In the genomic region with DNA sequence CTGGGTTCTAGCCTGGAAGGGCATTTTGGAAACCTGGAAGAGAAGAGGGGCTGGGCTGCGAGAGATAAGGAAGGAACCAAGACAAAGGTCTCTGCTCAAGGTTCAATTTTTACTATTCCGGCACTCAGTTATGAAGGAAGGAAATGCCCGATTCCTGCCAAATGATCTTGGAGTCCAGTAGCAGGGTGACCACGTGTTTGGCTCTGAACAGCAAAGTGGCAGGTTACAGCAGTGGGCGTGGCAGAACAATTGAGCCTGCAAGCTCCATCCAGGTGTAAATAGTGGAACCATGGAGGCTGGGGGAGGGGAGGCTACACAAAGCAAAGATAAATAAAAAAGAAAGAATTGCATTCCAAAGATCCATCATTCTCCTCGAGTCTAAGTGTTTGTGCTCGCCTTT, we compare ENCODE assay signal across 26 mouse cellular contexts. TPM values are rescaled to one million over a fixed set of nuclear protein-coding genes. Genes with fewer than 3 reads are reported as not detected.
"Had no signal": no experiment of that assay in that cellular context is flagged by ENCODE, and none has a peak within 500 bp of the region (broad histone marks: within the 10 kb centered on the region; RNA-seq: fewer than 3 reads in every experiment).

No protein-coding gene starts in this region.

RNA-seq across cellular contexts. Expression of a gene that starts 43.1 kb away (rescaled TPM):
- polyA plus RNA-seq: heart, embryonic 10.5 days; heart, embryonic 11.5 days; heart, embryonic 12.5 days; heart, embryonic 14.5 days; hindbrain, embryonic 11.5 days; intestine, embryonic 14.5 days; intestine, embryonic 16.5 days; intestine, postnatal 0 days; kidney, embryonic 14.5 days; kidney, postnatal 0 days; large intestine, adult 2 months had no signal

RNA-seq across cellular contexts. Expression of a gene that starts 55.7 kb away (rescaled TPM):
- polyA plus RNA-seq: heart, embryonic 10.5 days; heart, embryonic 11.5 days; heart, embryonic 12.5 days; heart, embryonic 13.5 days; heart, embryonic 14.5 days; heart, embryonic 15.5 days; heart, embryonic 16.5 days; heart, postnatal 0 days; hindbrain, embryonic 10.5 days; hindbrain, embryonic 11.5 days; hindbrain, embryonic 12.5 days; hindbrain, embryonic 13.5 days; hindbrain, embryonic 14.5 days; hindbrain, embryonic 15.5 days; hindbrain, embryonic 16.5 days; hindbrain, postnatal 0 days; inflammation-experienced regulatory T-cells, adult 6 months; intestine, embryonic 14.5 days; intestine, embryonic 15.5 days; intestine, embryonic 16.5 days; intestine, postnatal 0 days; kidney, embryonic 14.5 days; kidney, embryonic 15.5 days; kidney, embryonic 16.5 days; kidney, postnatal 0 days; large intestine, adult 2 months had no signal
